Mouse (Mus musculus): Measurements from ENCODE around the gene Olfr1369-ps1.
A peak's percentile ranks its signal among the peaks of the same experiment; 100 is the strongest.
"Not testable (repeated sequence)": the region's sequence is repeated elsewhere in the genome, so short reads cannot be mapped to it uniquely, and the experiment has no call there.

Olfr1369-ps1 gene

GRCm38 (mm10) chr13:21111183-21111582 lies at the start of gene Olfr1369-ps1:
Olfr1369-ps1 (plus strand) TSS chr13:21111483.
- DNase-seq (ENCODE audit: low read depth, low spot score), result not testable (repeated sequence)

DNA sequence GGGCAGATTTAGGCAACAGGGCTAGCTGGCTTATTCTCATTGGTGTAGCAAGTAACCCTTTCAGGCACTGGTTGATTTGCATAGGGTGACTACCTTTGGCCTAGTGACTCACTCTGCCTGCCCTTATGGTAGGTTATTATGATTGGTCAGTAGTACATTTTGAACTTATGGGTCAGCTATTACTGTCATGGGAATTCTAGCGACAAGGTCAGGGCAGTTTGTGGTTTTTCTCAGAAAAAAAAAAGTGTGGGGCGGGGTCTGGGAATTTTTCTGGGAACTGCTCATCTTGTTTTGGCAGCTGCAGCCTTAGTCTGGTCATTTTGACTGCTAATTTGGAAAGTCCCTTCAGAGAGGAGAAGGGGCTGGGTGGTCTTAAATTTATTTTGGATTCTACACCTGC lies 45.3 kb upstream of the Olfr1369-ps1 start:
- DNase-seq (ENCODE audit: low read depth, low spot score), result no peak

GRCm38 (mm10) chr13:21074847-21075246 lies 36.4 kb upstream of the Olfr1369-ps1 start, which contains the start of gene Olfr1370:
Olfr1370 (minus strand) TSS chr13:21074947.
- no peak for DNase-seq (ENCODE audit: low read depth, low spot score)

GRCm38 (mm10) chr13:21082686-21083085 lies 28.6 kb upstream of the Olfr1369-ps1 start:
- no peak for DNase-seq (ENCODE audit: low read depth, low spot score)

DNA sequence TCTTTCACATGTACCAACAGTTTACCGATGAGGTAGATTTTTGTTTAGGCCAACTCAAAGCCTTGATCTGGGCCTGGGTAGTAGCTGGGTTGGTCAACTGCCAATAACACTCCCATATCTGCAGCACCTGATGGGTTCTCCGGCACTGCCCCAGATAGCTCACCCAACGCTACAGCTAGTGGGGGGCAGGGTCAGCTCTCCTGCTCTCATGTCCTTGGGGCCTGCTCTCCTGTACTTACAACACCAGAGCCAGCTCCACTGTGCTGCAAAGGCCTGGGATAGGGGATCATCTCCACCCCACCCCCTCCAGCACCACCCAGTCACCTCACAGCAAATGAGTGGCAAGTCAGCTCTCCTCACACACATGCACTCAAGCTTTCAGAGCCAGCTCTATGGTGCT lies 1.5 kb upstream of the Olfr1369-ps1 start:
- DNase-seq (ENCODE audit: low read depth, low spot score), result no peak

DNA sequence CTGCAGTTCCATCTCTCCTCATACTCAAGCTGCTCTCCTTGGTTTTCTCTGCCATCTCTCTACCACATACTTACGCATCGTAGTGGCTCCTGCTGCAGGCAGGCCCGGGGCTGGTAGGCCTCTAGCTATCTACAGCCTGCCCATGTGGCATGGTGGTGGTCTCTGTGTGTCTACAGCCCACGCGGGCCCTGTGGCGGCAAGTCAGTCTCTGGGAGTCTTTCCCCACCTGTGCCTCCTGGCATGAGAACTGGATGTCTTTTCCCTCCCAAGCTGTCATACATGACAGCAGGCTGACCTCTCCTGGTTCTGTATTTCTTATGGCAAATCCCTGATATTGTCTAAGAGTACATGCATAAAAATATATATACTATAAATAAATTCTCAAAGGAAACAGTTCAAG lies 842 bp upstream of the Olfr1369-ps1 start:
- DNase-seq (ENCODE audit: low read depth, low spot score), result no peak

DNA sequence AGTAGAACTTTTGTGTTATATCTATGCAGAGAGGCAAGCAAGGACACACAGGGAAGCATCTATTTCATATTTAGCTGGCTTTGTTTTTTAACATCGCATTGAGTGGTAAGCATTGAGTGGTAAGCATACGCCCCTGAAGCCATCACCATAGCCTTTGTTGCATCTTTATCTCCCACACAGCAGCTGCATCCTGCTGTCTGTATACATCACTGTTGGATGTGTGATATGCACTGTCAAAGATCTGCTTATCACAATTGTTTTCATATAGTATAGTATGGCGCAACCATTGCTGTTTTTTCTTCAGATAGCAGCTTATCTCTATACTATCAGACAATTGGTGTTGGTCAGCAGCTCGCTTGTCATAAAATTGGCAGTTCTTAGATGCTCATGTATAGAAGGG lies 2.8 kb downstream of the Olfr1369-ps1 start:
- no peak for DNase-seq (ENCODE audit: low read depth, low spot score)

GRCm38 (mm10) chr13:21129339-21129738 lies 18.1 kb downstream of the Olfr1369-ps1 start, which contains the start of gene Olfr263:
Olfr263 (plus strand) TSS chr13:21129639.
- not testable (repeated sequence) for DNase-seq (ENCODE audit: low read depth, low spot score)

DNA sequence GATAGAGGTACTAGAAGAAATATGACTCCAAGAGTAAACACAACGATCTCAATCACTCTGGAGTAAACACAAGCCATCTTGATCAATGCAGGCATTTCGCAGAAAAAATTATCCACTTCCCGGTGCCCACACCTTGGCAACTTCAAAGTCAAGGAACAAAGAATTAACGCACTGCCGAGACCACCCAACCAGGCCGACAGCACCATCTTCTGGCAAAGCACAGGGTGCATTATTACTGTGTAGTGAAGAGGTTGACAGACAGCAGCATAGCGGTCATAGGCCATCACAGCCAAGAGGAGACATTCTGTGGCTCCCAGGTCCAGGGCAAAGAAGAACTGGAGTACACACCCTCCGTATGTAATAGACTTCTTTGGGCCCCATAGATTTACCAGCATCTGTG lies 31.1 kb downstream of the Olfr1369-ps1 start:
- DNase-seq (ENCODE audit: low read depth, low spot score), result peak; percentile 30

DNA sequence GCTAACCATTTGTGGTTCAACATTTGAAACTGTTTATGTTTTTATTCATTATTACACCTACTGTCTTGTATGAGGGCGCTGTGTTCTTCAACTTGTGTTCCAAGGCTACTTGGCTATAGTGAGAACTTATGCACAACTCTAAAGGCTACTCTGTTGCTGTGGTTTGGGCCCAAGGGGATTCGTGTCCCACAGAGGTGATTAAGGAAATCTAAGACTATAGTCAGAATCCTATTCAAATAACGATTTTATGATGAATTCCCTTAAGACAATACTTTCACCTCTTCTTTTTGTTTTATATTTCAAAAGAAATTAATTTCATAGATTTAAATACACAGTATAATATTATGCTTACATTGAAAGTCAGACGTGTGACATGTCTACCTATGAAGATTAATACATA lies 34.5 kb downstream of the Olfr1369-ps1 start, which contains the start of gene Olfr1368:
Gene Olfr1368 (minus strand): TSS at position 101 of the 400 bp plus-strand sequence.
- no peak for DNase-seq (ENCODE audit: low read depth, low spot score)

GRCm38 (mm10) chr13:21155888-21156287 lies 44.6 kb downstream of the Olfr1369-ps1 start:
- DNase-seq (ENCODE audit: low read depth, low spot score), result no peak

DNA sequence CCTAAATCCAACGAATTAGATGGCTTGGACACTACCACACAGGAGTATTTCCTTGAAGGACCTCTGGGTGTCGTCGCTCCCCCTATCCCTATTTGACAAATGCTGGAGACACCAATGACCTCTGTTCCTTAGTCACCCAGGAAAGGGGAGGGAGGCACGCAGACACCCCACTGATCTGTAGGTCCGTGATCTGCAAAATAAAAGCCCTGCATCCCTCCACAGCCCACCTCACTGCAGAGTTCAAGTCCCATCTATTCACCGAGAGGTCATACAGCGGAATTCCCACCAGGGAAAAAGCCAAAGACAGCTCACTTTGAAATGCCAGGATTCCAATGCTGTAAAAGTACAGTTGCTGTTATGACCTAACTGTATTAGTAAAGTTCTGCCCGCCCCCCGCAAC lies 46.8 kb downstream of the Olfr1369-ps1 start:
- peak; percentile 66 for DNase-seq (ENCODE audit: low read depth, low spot score)

DNA sequence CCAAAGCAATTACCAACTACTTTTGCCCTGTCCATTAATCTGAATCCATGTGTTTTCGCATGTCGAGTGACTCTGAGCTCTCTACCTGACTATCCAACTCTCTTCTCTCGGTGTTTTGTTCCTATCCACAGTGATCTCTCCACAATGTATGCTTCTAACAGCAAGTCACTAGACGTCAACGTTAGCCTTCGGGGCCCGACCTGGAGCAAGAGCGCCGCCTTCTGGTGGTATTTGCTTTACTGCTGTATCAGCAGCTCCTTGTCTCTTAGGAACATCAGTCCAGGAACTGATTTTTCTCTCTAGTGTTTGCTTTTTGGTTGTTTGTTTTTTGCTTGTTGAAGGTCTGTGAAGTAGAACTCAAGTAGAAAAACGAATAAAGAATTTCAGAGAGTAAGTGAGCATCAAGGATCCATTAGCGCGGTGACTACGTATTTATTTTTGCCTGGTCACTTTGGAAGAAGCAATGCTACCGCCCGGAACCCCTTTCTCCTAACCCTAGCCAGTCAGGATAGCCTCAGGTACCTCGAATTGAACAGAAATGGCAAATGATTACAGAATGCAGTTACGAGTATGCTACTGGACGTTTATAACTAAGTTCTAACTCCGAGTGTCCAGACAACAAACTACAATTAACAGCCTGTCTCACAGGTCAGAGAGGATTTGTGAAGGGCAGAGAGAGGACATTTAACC lies 47.6 kb downstream of the Olfr1369-ps1 start:
- DNase-seq (ENCODE audit: low read depth, low spot score), result peak; percentile 92

DNA sequence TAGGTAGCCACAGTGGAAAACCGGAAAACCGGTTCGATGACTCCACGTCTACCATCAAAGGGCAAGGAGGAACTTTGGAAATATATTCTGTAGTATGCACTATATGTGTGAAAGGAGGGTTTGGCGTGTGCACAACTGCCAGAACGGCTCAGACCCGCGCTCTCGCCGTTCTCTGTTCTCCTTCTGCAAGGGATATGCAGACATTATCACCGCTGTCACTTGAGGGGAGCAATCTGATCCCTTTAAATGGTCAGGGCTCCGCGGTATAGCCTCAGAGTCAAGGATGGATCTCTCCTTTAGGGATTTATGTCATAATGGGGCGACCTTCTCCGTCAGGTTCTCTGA lies 48.2 kb downstream of the Olfr1369-ps1 start:
- no peak for DNase-seq (ENCODE audit: low read depth, low spot score)

DNA sequence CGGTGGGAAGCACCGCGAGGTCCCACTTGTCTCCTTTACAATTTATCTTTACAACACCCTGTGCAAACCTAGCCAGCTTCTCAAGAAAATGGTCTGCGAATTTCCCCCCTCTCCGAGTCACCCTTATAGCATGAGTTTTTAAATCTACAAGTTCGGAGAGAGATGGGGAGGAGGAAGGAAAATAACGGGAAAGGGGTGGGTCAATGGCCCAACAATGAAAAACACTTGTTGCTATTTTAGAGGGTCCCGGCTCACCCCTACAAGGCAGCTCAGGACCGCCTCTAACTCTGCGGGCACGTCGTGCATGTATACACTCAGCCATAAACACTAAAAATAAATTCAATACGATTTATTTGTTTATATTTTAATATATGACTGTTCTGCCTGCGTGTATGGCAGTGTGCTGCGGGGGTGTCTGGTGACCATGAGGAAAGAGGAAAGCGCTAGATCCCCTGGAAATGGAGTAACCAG lies 48.8 kb downstream of the Olfr1369-ps1 start:
- no peak for DNase-seq (ENCODE audit: low read depth, low spot score)

DNA sequence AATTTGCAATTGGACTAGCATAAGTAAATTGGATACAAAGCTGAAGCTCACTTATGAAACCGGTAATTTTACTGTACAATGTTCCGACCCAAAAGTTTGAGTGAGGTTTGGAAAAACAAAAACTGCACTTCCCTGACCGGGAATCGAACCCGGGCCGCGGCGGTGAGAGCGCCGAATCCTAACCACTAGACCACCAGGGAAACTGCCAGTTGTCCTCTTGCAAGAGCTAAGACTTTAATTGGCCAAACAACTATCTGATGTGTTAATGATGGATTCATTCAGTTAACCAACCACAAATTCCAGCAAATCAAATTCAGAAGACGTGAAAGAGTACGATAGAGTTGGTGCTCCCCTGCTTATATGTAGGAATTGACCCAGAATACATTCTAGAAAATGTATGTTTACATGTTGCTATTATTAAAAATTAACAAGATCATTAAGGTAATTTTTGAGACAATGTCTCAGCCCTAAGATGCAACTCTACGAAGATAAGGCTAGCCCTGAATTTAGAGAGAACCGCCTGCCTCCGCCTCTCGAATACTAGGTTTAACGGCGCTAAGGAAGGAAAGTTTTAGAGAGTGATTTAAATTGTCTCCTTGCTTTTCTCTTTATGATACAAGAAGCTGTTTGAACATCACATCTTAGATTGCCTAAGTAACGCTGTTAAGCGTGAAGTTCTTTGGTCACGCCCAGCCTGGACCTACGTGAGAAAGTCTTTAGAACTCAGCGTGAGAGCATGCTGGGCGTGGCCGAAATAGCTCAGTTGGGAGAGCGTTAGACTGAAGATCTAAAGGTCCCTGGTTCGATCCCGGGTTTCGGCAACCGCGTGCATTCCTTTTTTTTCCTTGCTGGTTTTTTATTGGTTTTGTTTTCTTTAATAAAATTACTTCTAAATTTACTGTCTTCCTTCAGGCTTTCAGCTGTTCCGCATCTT lies 49.6 kb downstream of the Olfr1369-ps1 start:
- peak; percentile 88 for DNase-seq (ENCODE audit: low read depth, low spot score)

DNA sequence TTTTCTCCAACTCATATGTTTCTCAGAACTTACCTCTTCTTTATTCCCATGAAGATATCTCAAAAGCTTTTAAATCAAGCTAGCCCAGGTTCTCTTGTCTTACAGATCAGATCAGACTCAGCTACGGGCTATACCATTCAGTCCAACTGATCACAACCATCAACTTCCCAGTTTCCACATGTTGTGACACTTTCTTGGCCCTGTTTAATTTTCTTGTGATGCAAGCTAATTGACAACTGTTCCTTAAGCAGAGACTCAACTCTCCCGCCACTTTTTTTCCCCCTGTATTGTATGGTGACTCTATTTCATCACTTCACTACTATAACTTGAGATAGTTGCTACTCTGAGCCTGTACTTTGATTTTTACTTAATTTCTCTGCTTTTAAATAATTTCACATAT lies 50.3 kb downstream of the Olfr1369-ps1 start:
- no peak for DNase-seq (ENCODE audit: low read depth, low spot score)

GRCm38 (mm10) chr13:21162591-21162990 lies 51.3 kb downstream of the Olfr1369-ps1 start:
- no peak for DNase-seq (ENCODE audit: low read depth, low spot score)

DNA sequence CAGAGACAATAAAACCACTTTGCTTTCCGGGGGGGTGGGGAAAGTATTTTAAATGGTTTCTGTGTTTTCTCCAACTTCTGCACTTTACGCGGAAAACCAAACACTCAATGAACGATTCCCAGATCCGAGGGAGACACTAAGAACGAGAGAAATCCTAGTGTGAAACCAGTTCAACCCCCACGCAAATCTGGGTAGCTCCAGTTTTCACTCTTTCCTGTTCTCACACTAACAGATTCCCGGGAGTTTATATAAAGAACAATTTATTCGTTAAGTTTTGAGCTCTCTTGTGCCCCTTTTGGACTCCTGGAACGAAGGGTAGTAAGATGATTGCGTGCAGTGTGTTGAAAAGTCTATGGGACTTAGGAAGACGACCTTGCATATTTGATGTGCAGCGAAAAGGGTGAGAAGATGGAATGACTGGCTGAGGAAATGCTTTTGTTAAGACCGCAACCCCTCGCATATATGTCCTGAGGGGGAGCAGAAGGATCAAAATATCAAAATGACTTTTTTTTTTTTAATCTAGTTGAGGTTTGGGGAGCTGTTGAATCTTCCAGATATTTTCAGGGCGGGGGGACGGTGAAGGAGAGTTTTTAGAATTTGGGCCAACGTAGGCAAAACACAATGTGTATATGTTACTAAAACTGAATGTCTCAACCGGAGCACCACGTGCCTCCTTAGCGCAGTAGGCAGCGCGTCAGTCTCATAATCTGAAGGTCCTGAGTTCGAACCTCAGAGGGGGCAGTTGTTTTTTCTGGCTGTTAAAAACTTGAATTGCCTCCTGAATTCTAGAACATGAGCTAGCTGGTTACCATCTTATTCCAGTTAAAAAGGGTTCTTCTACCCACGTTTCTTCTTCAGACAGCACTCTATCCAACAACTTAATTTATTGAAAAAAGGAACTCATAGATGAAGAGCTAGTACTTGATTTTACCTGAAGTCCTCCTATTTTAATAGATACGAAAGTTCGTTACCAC lies 55.9 kb downstream of the Olfr1369-ps1 start:
- DNase-seq (ENCODE audit: low read depth, low spot score), result peak; percentile 86

DNA sequence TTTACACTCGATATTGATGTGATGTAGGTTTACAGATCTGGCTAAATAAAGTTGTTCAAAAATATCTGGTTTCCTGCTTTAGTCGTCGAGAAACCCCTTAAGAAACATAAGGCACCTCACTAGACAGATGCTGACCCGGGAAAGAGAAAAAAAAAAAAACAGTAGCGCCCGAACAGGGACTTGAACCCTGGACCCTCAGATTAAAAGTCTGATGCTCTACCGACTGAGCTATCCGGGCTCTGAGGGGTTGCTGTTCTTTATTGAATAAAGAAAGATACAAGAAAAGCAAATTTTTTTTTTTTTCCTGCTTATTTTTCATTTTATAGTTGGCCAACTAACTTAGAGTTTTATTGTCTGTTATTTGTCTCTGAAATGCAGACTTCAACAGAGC lies 56.6 kb downstream of the Olfr1369-ps1 start:
- DNase-seq (ENCODE audit: low read depth, low spot score), result peak; percentile 74

DNA sequence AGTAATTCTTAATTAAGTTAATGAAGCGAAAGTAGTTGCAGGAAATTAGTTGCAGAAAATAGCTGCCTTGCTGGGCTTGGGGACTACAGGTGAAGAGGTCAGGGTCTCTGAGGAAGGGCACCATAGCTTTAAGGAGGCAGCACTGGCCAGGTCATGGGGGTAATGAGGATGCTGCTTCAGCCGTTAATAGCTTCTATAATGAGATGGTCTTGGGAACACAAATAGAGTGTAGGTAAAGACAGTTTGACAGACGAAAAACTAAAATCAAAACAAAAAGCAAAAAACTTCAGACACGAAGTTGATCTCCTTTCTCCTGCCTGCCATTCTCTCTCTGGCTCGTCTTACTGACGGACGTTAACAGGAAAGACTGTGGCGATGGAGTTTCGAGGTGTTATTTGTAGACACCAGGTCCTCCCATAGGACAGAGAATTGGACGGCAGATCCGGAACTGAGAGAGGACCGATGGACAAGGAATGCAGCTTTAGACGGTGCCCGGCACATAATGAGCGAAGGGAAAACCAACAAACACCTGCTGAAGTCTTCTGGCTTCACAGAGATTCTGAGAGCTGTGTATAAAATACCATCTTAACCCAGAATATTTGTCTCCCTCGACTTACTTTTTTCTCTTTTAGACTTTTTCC lies 57.2 kb downstream of the Olfr1369-ps1 start:
- DNase-seq (ENCODE audit: low read depth, low spot score), result peak; percentile 54
